Mouse (Mus musculus) activated CD4-positive, CD25-positive, alpha-beta regulatory T cell, adult 4 months (primary cell): Measurements from ENCODE around the gene Snx15. TPM values are rescaled to one million over a fixed set of nuclear protein-coding genes. Genes with fewer than 3 reads are reported as not detected.
"Not testable (repeated sequence)": the region's sequence is repeated elsewhere in the genome, so short reads cannot be mapped to it uniquely, and the experiment has no call there.

Experiments
- ATAC-seq: one replicate; pipeline ENCODE4 v1.8.0; 2017
- polyA plus RNA-seq, 2 experiments: library from polyadenylated mRNA; unstranded; fragments of 100-300 nt; shearing (Covaris generic); gene quantifications; one replicate each; pipeline ENCODE4 v1.2.1; 2017

Snx15 gene
- polyA plus RNA-seq, result 10 to 100 TPM; 17.4 to 25.2 TPM

GRCm38 (mm10) chr19:6127760-6128341 lies at the start of gene Snx15:
Gene Snx15, minus strand, starts transcription at chr19:6128304.
- peak; percentile 92 for ATAC-seq

GRCm38 (mm10) chr19:6174771-6175170 lies 46.7 kb upstream of the Snx15 start:
- no peak for ATAC-seq

GRCm38 (mm10) chr19:6171215-6171614 lies 43.1 kb upstream of the Snx15 start:
- ATAC-seq, result no peak

- ATAC-seq, result no peak
Measured at GRCm38 (mm10) chr19:6166750-6167149, 38.6 kb upstream of the Snx15 start.

- ATAC-seq, result no peak
Measured at GRCm38 (mm10) chr19:6163872-6164547, 35.9 kb upstream of the Snx15 start.

- ATAC-seq, result no peak
Measured at GRCm38 (mm10) chr19:6157220-6157619, 29.1 kb upstream of the Snx15 start.

- ATAC-seq, result no peak
Measured at GRCm38 (mm10) chr19:6156372-6156771, 28.3 kb upstream of the Snx15 start.

GRCm38 (mm10) chr19:6155174-6155573 lies 27.1 kb upstream of the Snx15 start:
- no peak for ATAC-seq

- ATAC-seq, result no peak
Measured at GRCm38 (mm10) chr19:6144842-6145241, 16.7 kb upstream of the Snx15 start.

GRCm38 (mm10) chr19:6141394-6141749 lies 13.3 kb upstream of the Snx15 start, which contains the start of gene Arl2:
Gene Arl2, minus strand, starts transcription at chr19:6141548.
- ATAC-seq, result peak; percentile 63

- peak; percentile 87 for ATAC-seq
Measured at GRCm38 (mm10) chr19:6140678-6141393, 12.7 kb upstream of the Snx15 start, which contains the start of gene Batf2. Gene Batf2, plus strand, starts transcription at chr19:6140983.

GRCm38 (mm10) chr19:6140374-6140677 lies 12.2 kb upstream of the Snx15 start:
- no peak for ATAC-seq

GRCm38 (mm10) chr19:6139701-6140100 lies 11.6 kb upstream of the Snx15 start:
- ATAC-seq, result no peak

GRCm38 (mm10) chr19:6136397-6136796 lies 8.3 kb upstream of the Snx15 start:
- ATAC-seq, result no peak

- ATAC-seq, result not testable (repeated sequence)
Measured at GRCm38 (mm10) chr19:6133197-6133596, 5.1 kb upstream of the Snx15 start.

GRCm38 (mm10) chr19:6132171-6132827 lies 4.2 kb upstream of the Snx15 start:
- ATAC-seq, result no peak

- ATAC-seq, result not testable (repeated sequence)
Measured at GRCm38 (mm10) chr19:6130414-6131128, 2.5 kb upstream of the Snx15 start.

- ATAC-seq, result no peak
Measured at GRCm38 (mm10) chr19:6126789-6127580, 1.1 kb downstream of the Snx15 start.

- ATAC-seq, result no peak
Measured at GRCm38 (mm10) chr19:6126289-6126688, 1.8 kb downstream of the Snx15 start.

- ATAC-seq, result no peak
Measured at GRCm38 (mm10) chr19:6124898-6125297, 3.2 kb downstream of the Snx15 start.

- no peak for ATAC-seq
Measured at GRCm38 (mm10) chr19:6123330-6123729, 4.8 kb downstream of the Snx15 start.

- no peak for ATAC-seq
Measured at GRCm38 (mm10) chr19:6121761-6122160, 6.3 kb downstream of the Snx15 start.
